Mouse (Mus musculus) MEL (cell line): ENCODE measurements around the gene Slco3a1.

Source experiments
- ETS1 ChIP-seq: IDR thresholded peaks from 2 replicates; pipeline ENCODE4 v1.6.1; 2012; ENCODE audit warnings: low read depth, mild to moderate bottlenecking, inconsistent platforms, low read length, improper control_type of control experiment, moderate library complexity
- GATA1 ChIP-seq: IDR thresholded peaks from 2 replicates; pipeline ENCODE4 v1.6.1; 2011; ENCODE audit warnings: low read depth, low read length, improper control_type of control experiment
- MYB ChIP-seq: IDR thresholded peaks from 2 replicates; pipeline ENCODE4 v1.6.1; 2011; ENCODE audit warnings: mild to moderate bottlenecking, low read depth, low read length, improper control_type of control experiment
- POLR2A ChIP-seq, 2 experiments: IDR thresholded peaks; 2 replicates each; pipeline ENCODE4 v1.6.1; 2011 to 2012; ENCODE audit warnings: low read length in 2 of 2, mild to moderate bottlenecking in 2 of 2, control low read depth in 1 of 2, improper control_type of control experiment in 1 of 2, low read depth in 1 of 2, moderate library complexity in 1 of 2; ENCODE audit not compliant: control insufficient read depth in 1 of 2, insufficient read depth in 1 of 2, poor library complexity in 1 of 2
- POLR2AphosphoS2 ChIP-seq: IDR thresholded peaks from 2 replicates; pipeline ENCODE4 v1.6.1; 2011; ENCODE audit warnings: low read length, improper control_type of control experiment
- ZKSCAN1 ChIP-seq: IDR thresholded peaks from 2 replicates; pipeline ENCODE4 v1.6.1; 2012; ENCODE audit warnings: low read depth, mild to moderate bottlenecking, inconsistent platforms, low read length, improper control_type of control experiment, moderate library complexity
- ZMIZ1 ChIP-seq: IDR thresholded peaks from 2 replicates; pipeline ENCODE4 v1.6.1; 2012; ENCODE audit warnings: low read depth, mild to moderate bottlenecking, inconsistent platforms, low read length, improper control_type of control experiment, moderate library complexity

DNA sequence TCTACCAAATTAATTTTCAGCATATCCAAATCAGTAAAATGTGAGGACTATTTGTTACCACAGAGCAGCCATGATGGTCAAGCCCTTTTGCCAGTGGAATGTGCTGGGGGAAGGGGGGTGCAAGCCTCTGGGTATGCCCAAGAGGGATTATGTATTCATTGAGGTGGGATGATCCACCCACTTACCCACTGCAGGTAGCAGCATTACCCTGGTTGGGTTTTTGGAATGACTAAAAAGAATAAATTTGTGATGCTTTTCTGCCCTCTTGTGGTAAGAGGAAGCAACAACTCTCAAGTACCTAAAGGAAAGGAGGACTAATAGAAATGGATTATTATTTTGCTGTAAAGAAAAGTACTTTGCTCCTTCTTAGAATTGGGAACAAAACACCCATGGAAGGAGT, 197.6 kb downstream of the Slco3a1 start:
- TF ChIP-seq GATA1 (no peak), ETS1 (no peak), ZMIZ1 (no peak), POLR2A (IDR thresholded peaks at IDR 0.05; ENCODE audit: control insufficient read depth in 1 of 2, insufficient read depth in 1 of 2, low read depth in 1 of 2, low read length in 2 of 2, poor library complexity in 1 of 2) (no peak), ZKSCAN1 (no peak), MYB (no peak), POLR2AphosphoS2 (no peak)
